Mouse (Mus musculus) frontal cortex, adult 2 months (tissue): Measurements from ENCODE around the gene Pomgnt2. TPM values are rescaled to one million over a fixed set of nuclear protein-coding genes. Genes with fewer than 3 reads are reported as not detected.

ENCODE experiments used
- DNase-seq, 2 experiments: peaks; one replicate each; pipeline ENCODE4 v3.0.0; 2022; ENCODE audit warnings: low spot score in 1 of 2; ENCODE audit errors: extremely low spot score in 1 of 2
- polyA plus RNA-seq: library from polyadenylated mRNA; depleted of rRNA; stranded (reverse); fragments of >200 nt; gene quantifications from 2 replicates; pipeline ENCODE4 v1.2.3, GENCODE M21; 2012

Gene Pomgnt2
- polyA plus RNA-seq, 1 experiment: 32.3 TPM

GRCm38 (mm10) chr9:122014241-122014667, 17.3 kb upstream of the Pomgnt2 start:
- DNase-seq: peak in 1 of 2 experiments; percentile 85

GRCm38 (mm10) chr9:122013629-122014028, 16.7 kb upstream of the Pomgnt2 start:
- DNase-seq: no peak

GRCm38 (mm10) chr9:122012816-122013215, 15.9 kb upstream of the Pomgnt2 start:
- peak in 1 of 2 experiments; percentile 45 for DNase-seq

- DNase-seq: no peak
Observed at GRCm38 (mm10) chr9:122010751-122011150, 13.8 kb upstream of the Pomgnt2 start.

- no peak for DNase-seq
Observed at GRCm38 (mm10) chr9:122008876-122009275, 12.0 kb upstream of the Pomgnt2 start.

- DNase-seq: no peak
Observed at GRCm38 (mm10) chr9:122006609-122007008, 9.7 kb upstream of the Pomgnt2 start.

- DNase-seq: no peak
Observed at GRCm38 (mm10) chr9:122006175-122006574, 9.3 kb upstream of the Pomgnt2 start.

- no peak for DNase-seq
Observed at GRCm38 (mm10) chr9:121997978-121998377, 1.1 kb upstream of the Pomgnt2 start.

GRCm38 (mm10) chr9:121995508-121996131, 1.3 kb downstream of the Pomgnt2 start:
- peak; percentile 78 to 93 for DNase-seq

GRCm38 (mm10) chr9:121995077-121995476, 1.8 kb downstream of the Pomgnt2 start:
- no peak for DNase-seq

GRCm38 (mm10) chr9:121993047-121993446, 3.9 kb downstream of the Pomgnt2 start:
- no peak for DNase-seq

- DNase-seq: no peak
Observed at GRCm38 (mm10) chr9:121991041-121991440, 5.9 kb downstream of the Pomgnt2 start.

- DNase-seq: no peak
Observed at GRCm38 (mm10) chr9:121989536-121989935, 7.4 kb downstream of the Pomgnt2 start.

GRCm38 (mm10) chr9:121988910-121989309, 8.0 kb downstream of the Pomgnt2 start:
- DNase-seq: no peak

- DNase-seq: peak; percentile 52 to 88
Observed at GRCm38 (mm10) chr9:121984465-121985461, 12.1 kb downstream of the Pomgnt2 start.

- DNase-seq: peak; percentile 54 to 88
Observed at GRCm38 (mm10) chr9:121983504-121983903, 13.4 kb downstream of the Pomgnt2 start.

- DNase-seq: no peak
Observed at GRCm38 (mm10) chr9:121982665-121983064, 14.2 kb downstream of the Pomgnt2 start.

- no peak for DNase-seq
Observed at GRCm38 (mm10) chr9:121982214-121982613, 14.7 kb downstream of the Pomgnt2 start.

GRCm38 (mm10) chr9:121981466-121982105, 15.3 kb downstream of the Pomgnt2 start:
- no peak for DNase-seq

GRCm38 (mm10) chr9:121981046-121981445, 15.9 kb downstream of the Pomgnt2 start:
- DNase-seq: no peak

- DNase-seq: no peak
Observed at GRCm38 (mm10) chr9:121975321-121975720, 21.6 kb downstream of the Pomgnt2 start.
